Mouse (Mus musculus) heart, postnatal 0 days (tissue): ENCODE results near the gene Cdk19.

Experiments used
- CTCF ChIP-seq: IDR thresholded peaks from 2 replicates; pipeline ENCODE4 v1.5.1; 2016; ENCODE audit warnings: antibody characterized with exemption, control low read depth, low read depth
- EP300 ChIP-seq: IDR thresholded peaks from 2 replicates; pipeline ENCODE4 v1.6.1; 2016; ENCODE audit warnings: antibody characterized with exemption, low read depth

- no peak for TF ChIP-seq CTCF
- TF ChIP-seq EP300, result no peak
Observed at GRCm38 (mm10) chr10:40431957-40432356, 92.6 kb downstream of the Cdk19 start.
